Mouse (Mus musculus): ENCODE measurements around the gene Tomm20.
A peak's percentile ranks its signal among the peaks of the same experiment; 100 is the strongest.

The Tomm20 gene

DNA sequence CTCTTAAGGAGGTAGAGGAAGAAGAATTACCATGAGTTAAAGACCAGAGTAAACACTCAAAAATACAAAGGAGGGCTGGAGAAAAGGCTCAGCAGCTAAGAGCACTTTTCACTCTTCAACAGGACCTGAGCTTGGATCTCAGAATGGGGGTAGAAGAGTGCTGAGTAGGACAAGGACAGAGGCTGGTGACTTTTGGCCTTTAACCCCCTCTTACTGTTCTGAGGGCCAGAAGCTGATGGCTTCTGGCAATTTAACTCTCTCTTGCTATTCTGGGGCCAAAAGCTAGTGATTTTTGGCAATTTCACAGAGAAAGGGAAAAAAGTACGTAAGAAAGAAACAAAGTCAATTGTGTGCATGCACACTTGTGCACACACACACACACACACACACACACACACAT is 17.2 kb upstream of the Tomm20 start:
- no peak for DNase-seq (ENCODE audit: low read depth, low spot score)

DNA sequence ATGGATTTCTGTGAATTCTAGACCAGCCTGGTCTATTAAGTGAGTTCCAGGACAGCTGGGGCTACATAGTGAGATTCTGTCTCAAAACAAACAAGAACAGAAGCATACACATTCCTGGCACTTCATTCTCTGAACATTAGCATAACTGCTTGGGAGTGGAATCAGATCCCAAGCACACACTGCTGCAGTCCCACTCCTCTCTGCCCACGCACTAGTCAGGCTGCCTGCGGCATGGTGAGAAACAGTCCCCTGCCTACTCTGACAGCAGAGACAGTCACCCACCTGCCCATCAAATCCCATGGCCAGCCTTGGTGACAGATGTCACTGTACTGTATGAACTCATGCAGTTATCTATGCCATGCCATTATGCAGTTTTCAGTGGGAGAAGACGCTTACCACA is 15.9 kb upstream of the Tomm20 start:
- DNase-seq (ENCODE audit: low read depth, low spot score), result no peak

DNA sequence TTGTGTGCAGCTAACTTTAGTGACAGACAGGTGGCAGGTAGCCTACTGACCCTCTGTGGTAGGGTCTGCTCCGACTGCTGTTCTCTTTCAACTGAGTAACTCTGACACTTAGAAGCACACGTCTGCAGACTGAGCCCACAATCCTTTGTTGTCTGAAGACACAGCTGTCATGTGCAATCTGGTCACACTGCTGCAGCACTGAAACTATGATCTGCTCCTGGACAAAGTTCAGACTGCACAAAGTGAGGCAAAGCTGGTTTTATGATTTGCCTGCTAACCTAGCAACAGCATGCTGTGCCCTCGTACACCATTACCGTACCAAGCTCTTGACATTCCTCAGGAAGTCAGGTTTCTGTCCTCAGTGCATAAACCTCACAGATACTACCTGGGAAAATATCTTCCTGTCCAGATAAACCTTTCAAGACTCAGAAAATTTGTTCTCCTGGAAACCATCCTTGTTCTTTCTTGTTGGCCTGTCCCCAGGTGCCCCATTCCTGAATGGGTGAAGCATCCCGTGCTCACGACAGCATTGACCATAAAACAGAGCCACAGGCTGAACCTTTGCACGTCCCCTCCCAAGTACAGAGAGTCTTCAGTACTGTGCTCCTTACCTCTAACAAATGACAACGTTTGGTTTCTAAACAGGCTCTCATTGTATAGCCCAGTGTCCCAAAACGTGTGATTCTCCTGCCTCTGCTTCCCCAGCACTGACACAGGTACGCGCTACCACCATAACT is 6.4 kb upstream of the Tomm20 start:
- no peak for DNase-seq (ENCODE audit: low read depth, low spot score)

DNA sequence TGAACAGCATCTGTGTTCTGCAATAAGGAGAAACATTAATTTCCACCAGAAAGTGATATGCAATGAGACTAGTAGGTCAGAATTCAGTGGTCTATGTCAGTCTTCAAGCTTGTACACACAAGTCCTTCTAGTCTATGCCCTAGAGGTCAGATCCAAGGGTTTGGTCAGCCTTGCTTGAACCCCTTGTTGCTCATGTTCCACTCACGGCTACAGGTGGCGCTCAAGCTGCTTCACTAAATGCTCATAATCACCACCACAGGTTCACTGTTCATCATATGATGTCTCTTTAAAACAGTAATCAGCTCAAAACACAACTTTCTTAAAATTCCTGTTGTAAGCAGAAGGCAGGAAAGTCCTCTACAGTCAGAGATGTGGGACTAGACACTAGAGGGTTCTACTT is 3.9 kb upstream of the Tomm20 start:
- no peak for DNase-seq (ENCODE audit: low read depth, low spot score)

DNA sequence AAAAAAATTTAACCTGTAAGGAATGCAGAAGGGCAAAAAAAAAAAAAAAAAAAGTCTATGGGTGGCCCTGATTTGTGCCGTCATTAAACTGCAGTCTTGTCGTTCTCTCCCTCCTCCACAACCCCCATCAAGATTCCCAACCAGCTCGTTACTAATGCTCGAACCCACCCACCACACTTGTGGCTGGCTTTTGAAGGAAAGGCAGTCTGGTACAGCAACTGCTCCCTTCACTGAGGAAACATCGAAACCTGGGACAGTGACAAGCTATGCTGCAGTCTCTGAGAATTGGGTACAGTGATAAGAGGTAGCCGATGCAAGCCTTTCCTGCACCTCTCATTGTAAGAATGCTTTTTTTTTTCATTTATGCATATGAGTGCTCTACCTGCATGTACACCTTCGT is 800 bp upstream of the Tomm20 start:
- DNase-seq (ENCODE audit: low read depth, low spot score), result no peak

DNA sequence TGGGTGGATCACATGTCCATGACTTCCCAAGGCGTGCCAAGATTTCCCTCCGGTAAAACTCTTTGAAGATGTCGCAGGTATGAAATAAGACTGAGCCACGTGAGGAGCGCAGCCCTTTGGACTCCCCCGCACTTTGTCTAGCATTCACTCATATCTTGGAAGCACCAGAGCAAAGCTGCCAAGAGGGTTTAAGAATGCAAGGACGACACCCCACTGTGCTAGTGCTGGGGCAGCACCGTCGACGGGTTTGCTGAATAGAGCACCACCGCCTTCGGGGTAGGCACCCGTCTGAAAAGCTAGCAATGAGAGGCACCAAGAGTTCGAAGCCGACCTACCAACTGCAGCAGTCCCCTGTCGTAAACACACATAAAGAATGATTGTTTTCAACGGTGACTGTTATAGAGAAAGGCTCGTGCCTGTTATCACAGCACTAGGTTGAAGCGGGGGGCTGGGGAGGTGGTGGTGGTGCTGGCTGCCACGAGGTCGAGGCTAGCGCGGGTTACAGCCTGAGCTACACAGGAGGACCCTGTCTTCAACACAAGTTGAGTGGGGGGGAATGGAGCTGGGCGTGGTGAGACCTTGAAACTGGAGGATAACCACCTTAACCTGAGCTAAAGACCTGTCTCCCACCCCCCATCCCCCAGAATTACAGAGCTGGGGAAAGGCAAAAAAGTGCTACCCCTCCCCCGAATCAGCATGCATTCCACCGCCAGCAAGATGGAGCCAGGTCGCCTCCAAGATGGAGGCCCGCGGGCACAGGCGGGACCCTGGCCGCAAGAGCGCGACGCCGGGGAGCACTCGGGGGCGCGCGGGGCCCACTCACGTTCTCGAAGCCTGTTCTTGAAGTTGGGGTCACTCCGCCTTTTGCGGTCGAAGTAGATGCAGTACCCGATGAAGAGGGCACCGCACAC is 608 bp downstream of the Tomm20 start:
- DNase-seq (ENCODE audit: low read depth, low spot score), result peak; percentile 73

DNA sequence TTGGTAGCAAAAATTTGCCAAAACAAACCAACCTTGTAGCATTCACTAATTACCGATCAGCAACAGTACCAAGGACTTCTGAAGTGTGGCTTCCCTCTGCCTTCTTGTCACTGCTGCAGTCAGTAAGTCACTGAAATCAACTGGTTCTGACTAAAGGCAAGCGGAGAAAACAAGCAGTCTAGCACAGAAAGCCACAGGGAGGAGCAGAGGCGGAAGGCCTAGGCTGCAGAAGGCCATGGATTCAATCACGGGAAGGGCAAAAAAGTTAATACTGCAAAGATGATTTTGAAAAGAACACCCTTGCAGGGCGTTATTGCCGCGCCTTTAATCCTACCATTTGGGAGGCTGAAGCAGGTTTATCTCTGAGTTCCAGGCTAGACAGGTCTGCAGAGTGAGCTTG is 2.1 kb downstream of the Tomm20 start:
- DNase-seq (ENCODE audit: low read depth, low spot score), result peak; percentile 33

DNA sequence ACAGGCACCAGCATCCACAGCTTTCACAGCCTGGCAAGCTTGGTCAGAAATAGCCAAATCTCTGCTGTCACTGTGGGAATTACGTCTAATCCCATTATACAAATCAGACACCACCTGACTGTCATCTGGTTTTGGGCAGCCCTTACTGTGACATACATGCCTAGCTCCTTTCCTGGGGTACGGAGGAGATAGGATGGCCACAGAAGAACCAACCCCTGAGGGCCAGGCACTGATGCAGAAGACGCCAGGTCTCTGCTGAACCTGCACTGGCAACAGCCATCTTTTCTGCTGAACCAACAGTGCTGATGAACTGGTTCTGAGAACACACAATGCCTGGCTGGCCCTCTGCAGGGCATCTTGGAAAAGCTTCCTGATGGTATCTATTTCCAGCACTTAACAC is 8.3 kb downstream of the Tomm20 start:
- no peak for DNase-seq (ENCODE audit: low read depth, low spot score)

DNA sequence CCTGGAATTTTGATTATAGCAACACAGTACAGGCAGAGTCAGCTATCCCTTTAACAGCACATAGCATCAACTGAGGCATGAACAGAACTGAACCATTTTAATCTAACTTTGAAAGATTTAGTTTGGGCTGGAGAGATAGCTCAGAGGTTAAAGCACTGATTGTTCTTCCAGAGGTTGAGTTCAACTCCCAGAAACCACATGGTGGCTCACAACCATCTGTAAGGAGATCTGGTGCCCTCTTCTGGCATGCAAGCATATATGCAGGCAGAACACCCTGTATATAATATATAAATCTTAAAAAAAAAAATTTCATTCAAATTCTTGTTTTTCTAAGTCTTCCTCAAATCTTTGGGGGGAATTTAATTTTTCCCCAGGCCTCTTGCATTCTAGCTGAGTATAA is 9.7 kb downstream of the Tomm20 start:
- DNase-seq (ENCODE audit: low read depth, low spot score), result no peak

DNA sequence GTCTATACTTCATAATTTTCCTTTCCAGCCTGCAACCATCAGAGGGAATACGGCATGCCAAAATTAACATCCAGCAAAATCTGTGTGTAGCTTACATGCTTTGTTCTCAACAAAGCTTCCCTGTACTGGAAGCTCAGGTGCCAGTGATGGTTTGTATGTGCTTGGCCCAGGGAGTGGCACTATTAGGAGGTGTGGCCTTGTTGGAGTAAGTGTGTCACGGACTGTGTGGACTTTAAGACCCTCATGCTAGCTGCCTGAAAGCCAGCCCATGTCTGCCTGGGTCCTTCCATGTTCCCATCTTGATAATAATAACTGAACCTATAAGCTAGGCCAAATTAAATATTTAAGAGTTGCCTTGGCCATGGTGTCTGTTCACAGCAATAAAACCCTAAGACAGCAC is 10.3 kb downstream of the Tomm20 start:
- no peak for DNase-seq (ENCODE audit: low read depth, low spot score)

DNA sequence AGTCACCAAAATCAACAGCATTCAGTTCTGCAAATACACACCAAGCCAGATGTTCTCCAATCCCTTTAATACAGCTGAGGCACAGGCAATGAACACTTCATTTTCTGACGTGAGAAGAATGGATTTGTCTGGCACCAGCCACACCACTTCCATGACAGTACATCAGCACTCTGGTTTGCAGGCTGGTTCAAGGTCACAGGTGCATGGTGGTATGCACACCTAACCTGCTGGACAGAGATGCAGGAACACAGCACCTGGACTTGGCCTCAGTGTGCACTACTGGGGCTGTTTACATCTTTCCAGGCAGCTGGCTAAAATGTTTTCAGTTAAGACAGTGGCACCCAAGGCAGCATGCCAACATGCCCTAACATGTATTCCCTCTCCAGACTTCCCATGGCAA is 13.0 kb downstream of the Tomm20 start:
- no peak for DNase-seq (ENCODE audit: low read depth, low spot score)

DNA sequence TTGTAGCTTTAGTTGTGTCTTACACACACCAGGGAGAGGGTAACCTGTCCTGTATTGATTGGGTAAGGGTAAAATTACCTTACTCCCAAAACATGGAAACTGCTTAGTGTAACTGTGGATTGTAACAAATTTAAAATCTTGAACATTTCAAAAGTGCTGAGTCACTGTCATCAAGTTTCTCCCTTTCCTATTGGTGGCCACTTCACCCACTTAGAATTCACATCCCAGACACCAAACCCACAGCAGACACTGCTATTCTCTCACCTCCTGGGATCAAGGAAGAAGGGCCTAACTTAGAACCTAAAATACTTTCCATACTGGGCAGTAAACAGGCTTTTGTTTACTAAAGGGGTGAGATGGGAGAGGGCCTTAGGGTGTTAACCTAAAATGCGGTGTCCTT is 13.4 kb downstream of the Tomm20 start:
- DNase-seq (ENCODE audit: low read depth, low spot score), result no peak

DNA sequence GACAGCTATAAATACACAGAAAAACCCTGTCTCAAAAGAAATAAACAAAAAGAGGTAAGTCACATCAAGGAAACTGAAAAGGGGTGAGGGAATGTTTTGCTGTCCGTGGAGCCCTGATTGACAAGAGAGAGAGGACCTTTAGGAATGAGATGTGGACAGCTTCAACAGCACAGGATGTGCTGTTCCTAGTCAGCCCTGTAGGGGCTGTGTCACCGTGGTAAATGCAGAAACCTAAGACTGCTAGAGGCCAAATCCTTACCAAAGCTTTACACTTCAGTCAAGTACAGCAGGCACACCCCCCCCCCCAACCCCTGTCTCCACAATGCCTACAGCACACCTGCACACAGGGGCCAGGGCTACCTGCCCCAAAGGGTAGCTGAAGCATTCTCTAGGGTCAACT is 13.9 kb downstream of the Tomm20 start:
- peak; percentile 54 for DNase-seq (ENCODE audit: low read depth, low spot score)

DNA sequence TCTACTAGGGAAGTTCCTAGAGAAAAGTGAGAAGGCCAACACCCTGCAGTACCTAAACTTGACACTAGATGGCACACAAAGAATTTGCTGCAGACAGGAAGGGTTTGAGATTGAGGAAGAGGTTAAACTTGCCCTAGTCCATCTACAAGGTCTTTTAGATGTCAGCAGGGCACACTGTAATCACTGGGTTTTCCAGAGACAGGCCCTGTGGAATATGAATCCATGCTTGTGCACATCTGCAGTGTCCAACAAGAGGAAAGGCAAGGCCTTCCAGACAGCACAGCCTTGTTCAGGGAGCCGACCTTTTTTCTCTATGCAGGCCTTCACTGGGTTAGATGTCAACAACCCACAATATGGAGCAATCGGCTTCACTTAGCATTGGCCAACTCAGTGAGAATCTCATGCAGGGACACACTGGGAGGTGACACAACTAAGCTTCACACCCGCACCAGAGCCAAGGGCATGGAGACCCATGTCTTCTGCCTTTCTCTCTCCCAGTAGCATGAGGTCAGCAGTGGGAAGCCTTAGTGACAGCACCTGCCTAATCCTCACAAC is 16.0 kb downstream of the Tomm20 start:
- DNase-seq (ENCODE audit: low read depth, low spot score), result peak; percentile 71

DNA sequence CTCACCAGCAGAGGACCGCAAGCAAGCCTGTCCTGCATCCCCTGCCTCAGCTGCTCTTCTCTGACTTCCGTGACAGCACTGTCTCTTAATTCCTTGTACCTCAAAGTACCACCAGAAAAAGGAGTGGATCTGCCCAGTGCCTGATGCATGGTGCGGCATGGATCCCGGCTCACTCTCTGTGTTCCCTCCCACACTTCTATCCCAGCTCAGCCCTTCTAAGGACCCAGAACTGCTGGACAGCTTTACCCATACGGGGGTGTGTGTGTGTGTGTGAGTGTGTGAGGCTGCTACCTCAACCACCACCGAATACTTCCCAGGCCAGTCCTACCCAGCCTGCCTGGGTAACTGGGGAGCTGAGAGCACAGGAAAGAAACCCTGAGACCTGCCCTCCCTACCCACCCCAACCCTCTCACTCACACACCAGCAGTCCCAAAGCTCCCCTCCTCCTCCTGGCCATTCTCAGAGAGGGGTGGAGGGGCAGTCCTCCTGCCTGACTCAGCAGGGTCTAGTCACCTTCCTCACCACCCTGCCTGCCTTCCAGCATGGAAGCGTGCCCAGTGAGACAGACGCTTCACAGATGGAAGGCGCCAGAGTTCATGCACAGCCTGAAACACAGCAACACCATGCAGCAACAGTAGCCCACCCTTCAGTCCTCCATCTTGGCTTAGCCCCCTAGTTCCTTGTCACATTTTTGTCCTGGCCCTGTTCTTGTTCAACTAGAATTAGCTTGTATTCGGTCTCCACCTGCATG is 16.7 kb downstream of the Tomm20 start:
- DNase-seq (ENCODE audit: low read depth, low spot score), result no peak

DNA sequence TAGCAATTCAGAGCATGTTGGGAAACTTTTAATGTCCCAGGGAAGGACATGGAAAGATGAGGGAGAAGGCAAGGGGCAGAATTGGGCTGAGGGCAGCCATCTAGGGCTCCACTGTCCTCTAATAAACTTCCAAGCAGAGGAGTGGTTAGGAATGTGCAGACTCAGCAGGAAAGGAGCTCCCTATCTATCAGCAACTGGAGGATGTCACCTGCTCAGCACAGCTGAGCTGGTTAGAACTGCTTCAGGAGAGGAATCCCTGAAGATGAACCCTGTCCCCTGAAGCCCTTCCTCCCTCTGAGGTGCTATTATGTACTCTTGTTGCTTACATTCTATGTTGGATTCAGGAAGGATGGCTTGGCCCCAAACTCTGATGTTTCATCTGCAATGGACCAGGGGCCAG is 17.6 kb downstream of the Tomm20 start:
- DNase-seq (ENCODE audit: low read depth, low spot score), result no peak

DNA sequence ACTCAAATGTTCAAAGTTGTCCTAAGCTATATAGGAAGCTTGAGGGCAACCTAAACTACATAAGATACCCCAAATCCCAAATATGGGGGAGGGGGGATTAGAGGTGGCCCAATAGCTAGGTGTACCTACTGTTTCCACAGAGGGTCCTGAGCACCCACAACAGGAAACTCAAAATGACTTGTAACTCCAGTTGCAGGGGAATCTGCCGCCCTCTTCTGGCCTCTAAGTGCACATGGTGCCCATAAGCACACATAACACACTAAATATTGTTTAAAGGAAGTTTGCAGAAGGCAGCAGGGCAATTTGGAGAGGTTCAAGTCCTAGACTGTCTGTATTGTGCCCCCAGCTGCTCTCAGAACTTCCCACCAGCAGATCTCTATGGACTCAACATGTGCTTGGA is 18.6 kb downstream of the Tomm20 start:
- peak; percentile 57 for DNase-seq (ENCODE audit: low read depth, low spot score)

DNA sequence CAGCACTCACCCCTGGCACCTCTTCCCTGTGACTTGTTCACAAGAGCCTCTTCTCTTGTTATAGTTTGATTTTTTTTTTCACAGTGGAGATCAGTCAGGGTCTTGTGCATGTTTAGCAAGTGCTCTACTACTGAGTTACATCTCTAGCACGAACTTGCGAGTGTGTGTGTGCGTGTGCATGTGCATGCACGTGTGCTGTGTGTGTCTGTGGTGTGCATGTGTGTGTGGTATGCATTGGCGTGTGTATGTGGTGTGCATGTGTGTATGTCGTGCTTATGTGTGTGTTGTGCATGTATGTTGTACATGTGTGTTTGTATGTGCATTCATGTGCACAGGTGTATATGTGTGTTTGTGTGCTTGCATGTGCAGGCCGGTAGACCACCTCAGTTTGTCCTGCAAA is 22.7 kb downstream of the Tomm20 start:
- DNase-seq (ENCODE audit: low read depth, low spot score), result no peak

DNA sequence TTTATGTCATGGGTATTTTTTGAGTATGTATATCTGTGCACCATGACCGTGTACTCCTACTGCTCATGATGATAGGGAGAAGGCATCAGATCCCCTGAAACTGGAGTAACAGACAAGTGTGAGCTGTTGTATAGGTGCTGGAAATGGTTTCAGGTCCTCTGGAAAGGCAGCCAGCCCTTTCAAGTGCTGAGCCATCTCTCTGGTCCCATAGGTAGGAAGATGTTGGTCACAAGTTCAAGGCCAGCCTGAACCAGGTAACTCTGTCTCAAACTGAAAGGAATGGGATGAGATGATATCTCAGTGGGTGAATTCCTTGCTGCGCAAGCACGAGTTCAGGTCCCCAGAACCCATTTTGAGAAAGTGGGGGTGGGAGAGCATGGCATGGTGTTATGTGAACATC is 24.2 kb downstream of the Tomm20 start:
- DNase-seq (ENCODE audit: low read depth, low spot score), result no peak

DNA sequence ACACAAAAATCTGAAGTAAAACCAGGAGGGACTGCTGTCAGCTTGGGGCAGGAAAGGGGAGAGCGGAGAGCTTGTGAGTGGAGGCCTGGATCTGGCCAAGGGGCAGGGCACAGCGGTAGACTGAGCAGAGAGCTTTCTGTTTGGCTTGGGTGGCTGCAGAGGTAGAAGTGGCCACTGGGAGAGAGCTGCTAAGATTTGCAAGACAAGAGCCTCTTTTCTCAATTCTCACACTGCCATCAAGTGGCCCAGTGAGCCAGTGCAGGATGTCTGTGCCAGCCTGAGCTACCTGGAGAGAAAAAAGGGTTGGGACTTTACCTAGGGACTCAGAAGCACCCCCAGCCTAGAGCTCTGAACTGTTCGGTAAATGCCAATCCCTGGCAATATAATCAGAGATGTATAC is 24.8 kb downstream of the Tomm20 start:
- DNase-seq (ENCODE audit: low read depth, low spot score), result peak; percentile 78

DNA sequence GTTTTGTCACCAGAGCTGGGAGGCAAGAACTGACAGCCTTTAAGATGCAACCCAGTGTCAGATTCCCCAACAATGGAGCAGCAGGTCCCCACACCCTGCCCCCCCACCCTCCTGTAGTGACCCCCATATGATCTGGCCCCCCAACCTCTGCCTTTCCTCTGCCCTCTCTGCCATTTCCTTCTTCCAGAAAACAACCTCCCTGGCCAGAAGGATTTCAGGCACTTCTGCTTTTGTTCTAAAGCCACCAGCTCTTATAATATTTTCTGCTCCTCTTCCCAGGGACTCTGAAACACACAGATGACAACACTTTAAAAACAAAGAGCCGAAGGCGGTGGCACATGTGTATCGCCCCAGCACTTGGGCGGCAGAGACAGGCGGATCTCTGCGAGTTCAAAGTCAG is 25.3 kb downstream of the Tomm20 start:
- DNase-seq (ENCODE audit: low read depth, low spot score), result no peak

DNA sequence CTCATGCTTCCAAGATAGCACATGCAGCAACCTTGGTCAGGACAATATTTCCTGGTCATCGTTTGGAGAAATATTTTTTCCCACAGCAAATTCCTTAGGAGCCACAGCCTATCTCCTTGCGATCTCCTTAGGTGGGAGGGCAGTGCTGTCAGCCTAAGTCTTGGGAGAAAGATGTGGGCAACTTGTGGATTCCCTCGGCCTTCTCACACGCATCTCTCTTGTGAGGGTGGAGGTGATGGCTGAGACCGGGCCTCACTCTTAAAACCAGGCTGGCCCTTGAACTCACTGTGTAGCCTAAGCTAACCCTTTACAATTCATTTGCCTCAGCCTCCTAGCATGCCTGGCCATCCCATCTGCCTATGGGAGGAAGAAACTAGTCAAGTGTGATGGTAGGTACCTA is 25.9 kb downstream of the Tomm20 start:
- DNase-seq (ENCODE audit: low read depth, low spot score), result no peak

Measured in A20 (cell line).